Mouse (Mus musculus): Measurements from ENCODE around the gene Wdr26.

- no peak for TF ChIP-seq MAFK (IDR thresholded peaks at IDR 0.05; ENCODE audit: insufficient read depth, low read depth, low read length)
- no peak for TF ChIP-seq HCFC1 (IDR thresholded peaks at IDR 0.05; ENCODE audit: borderline replicate concordance, insufficient read depth, low read length)
- no peak for TF ChIP-seq CHD2 (IDR thresholded peaks at IDR 0.05; ENCODE audit: low read depth, low read length)
Measured at GRCm38 (mm10) chr1:181259626-181260410, 48.0 kb upstream of the Wdr26 start.
